Mouse (Mus musculus) ES-Bruce4 (cell line): ENCODE measurements around the gene Sema5a.

Experiments used
- CTCF ChIP-seq: IDR thresholded peaks from one replicate; pipeline ENCODE4 v1.8.1; 2011; ENCODE audit warnings: low read depth, low read length
- POLR2A ChIP-seq: IDR thresholded peaks from one replicate; pipeline ENCODE4 v1.8.1; 2011; ENCODE audit warnings: low read length; ENCODE audit not compliant: insufficient read depth

DNA sequence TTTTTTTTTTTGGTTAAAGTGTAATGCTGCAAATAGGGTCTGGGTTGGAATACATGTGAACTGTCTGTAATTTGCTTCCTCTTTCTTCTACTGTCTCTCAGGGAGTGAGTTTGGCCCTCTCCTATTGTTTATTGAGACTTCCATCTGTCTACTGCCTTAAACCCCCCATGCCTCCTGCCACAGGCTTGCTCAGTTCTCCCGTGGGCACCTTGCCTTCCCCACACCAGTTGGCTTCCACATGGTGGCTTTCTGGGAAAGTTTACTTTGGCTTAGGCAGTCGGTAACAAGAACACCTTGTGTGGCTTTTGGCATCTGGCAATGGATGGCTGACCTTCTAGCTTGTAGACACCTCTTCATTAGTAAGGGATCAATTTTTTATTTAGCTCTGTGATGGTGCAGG lies 10.2 kb downstream of the Sema5a start:
- TF ChIP-seq POLR2A (no peak), CTCF (no peak)
